Mouse (Mus musculus) urinary bladder, adult 18-20 months (tissue): ENCODE results near the gene Cmtm6.
"Not testable (repeated sequence)": the region's sequence is repeated elsewhere in the genome, so short reads cannot be mapped to it uniquely, and the experiment has no call there.

Experiments used
- DNase-seq, 2 experiments: peaks; one replicate each; pipeline ENCODE4 v3.0.0; 2022; ENCODE audit warnings: low spot score in 2 of 2, mixed read lengths in 2 of 2

Gene Cmtm6

DNA sequence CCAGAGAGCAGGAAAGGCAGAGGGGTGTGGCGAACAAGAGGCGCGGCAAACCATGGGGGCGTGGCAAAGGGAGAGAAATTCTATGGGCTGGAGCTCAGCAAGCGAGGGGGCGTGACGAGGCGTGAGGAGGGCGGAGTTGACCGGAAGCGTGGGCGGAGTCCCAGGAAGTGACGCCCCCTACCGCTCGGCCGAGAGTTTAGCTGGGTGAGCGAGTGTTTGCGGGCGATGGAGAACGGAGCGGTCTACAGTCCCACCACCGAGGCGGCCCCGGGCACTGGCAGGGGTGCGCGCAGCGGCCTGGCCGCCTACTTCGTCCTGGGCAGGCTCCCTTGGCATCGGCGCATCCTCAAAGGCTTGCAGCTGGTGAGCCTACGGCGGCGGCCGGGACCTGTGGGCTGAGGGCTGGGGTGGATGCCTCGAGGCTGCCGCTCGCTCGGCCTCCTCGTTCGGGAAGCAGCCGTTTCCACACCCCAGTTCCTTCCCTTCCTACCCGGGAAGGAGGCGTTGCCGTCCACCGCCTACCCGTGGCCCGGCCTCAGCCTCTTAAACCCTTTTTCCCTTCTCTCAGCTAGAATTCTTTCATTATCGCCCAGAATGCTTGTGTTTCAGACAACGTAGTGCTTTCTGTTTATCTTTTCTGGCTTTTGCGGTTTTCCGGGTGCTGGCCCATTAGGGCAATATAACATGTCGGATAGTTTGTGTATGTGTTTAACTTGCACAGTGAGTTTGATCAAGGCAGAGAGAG lies at the start of gene Cmtm6:
Cmtm6 (plus strand) TSS at position 106 of the 745 bp plus-strand sequence.
- peak; percentile 97 to 98 for DNase-seq

DNA sequence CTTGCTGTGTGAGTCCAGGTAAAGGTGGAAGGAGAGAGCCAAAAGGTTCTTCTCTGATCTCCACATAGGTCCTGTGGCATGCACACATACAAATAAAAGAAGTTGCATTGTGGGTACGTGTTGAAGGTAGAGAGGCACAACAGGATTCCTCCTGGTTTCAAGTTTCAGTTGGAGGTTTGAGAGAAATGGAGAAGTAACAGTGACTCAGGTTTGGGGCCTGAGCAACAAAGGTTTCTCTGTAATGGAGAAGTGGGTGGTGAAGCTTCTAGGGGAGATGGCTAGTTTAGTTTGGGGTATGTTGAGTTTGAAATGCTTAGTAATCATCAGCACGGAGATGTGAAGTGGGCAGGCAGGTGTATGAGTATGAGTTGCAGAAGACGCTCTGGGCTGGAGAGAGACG lies 48.7 kb upstream of the Cmtm6 start:
- no peak for DNase-seq

DNA sequence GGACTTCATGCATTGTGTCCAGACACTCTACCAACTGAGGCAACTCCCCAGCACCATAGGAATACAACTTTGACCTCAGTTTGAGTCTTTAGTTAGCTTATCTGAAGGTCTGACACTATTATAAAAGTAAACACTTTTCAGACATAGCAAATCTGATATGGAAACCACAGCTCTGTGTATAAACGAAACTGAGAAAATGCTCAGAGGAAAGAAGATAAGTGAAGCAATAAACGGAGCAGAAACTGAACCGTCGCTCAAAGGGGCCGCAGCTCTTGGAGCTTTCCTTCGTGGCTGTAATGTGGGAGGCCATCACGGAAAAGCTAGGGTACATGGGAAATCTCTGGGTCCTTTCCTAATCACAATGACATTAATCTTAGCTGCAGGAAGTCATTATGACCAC lies 44.7 kb upstream of the Cmtm6 start:
- DNase-seq = no peak

DNA sequence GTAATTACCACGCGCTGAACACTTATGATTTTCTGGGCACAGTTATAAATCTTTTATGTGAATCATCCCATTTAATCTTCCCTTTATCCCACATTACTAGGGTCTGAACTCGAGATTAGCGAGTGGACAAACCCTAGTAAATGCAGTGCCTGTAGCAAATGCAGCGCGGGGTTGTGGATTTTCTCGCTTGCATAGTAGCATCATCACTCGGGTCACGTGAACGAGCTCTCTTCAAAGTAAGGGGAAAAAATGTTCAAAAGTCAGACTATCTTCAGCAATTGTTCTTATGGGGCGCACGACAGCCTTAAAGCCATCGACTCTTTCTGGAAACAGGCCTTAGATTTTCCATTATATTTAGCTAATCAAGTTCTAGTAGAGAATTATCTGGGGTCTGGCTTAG lies 43.3 kb upstream of the Cmtm6 start:
- DNase-seq = no peak

DNA sequence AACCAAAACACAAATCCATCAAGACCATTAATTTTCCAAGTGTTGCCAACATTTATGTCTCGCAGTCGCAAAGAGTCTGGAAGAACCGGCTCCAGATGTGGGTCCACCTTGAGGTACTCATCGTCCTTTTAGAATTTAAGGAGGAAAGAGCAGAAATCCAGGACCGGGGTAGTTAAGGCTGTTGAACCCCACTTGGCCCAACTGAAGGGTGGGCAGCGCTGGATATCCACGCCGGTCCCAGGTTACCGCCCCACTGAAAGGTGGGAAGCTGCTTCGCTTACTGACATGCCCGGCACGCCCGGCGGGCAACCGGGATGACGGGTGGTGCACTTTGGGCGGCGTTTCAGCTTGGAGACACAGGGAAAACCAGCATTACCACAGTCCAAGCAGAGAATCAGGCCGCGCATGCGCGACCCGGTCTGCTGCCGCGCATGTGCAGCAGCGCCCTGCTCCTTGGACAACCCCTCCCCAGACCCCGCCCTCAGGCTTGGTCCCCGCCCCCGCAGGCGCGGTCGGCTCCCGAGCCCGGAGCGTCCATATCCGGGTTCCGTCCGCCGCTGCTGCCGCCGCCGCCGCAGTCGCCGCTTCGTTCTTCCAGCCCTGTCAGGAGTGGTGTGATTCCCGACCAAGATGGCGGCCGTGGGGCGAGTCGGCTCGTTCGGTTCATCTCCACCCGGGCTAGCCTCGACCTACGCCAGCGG lies 42.5 kb upstream of the Cmtm6 start, which contains the start of gene Dync1li1:
Dync1li1 (plus strand) TSS at position 539 of the 701 bp plus-strand sequence.
- DNase-seq = peak; percentile 95 to 97

DNA sequence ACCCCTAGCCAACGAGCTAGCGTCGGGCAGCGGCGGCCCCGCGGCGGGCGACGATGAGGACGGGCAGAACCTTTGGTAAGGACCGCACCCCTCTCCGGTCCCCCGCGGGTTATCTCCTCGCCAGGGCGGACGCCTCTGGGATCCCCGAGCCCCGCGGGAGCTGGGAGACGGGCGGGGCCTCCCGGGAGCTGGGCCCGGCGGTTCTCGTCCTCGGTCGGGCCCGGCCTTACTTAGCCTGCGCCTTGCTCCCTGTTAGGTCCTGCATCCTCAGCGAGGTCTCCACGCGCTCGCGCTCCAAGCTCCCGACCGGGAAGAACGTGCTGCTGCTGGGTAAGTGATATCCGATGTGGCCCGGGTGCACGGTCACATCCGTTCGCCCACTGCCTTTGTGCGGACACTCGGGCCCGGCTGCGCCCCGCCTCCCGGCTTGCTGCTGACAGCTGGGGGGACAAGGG lies 41.9 kb upstream of the Cmtm6 start:
- DNase-seq = peak in 1 of 2 experiments; percentile 8

DNA sequence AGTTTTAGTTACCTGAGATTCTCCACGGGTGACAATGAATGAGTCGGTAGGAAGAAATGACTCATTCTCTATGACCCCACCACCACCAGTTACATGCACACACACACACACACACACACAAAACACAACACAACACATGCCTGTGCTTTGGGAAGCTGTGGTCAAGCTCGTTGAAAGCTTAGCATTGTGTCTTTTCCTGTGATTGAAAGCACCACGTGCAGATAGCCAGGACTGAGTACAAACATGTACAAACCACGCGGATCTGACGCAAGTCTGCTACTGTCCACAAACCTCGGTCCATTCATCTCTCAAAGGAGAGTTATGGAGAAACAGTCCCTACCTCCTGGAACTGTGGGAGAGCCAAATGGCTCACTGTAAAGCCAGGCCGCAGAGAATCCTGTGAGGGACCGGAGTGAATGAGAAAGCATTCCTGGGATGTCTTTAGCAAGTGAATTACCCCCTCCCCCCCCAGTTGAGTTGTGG lies 40.8 kb upstream of the Cmtm6 start:
- DNase-seq = no peak

DNA sequence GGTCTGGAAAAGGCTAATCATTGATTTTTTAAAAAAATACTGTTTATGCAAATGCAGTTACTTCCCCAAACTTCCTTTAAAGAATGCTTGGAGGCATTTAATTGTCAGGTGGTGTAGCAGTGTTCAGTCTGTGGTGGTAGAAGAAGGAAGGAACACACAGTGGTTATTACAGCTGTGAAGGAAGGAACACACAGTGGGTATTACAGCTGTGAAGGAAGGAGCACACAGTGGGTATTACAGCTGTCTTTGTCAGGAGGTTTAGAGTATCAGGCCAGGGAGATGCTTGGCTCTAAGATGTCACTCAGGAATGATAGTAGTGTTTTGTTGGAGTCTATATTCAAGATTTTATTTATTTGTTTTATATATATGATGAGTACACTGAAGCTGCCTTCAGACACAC lies 39.8 kb upstream of the Cmtm6 start:
- DNase-seq = no peak

DNA sequence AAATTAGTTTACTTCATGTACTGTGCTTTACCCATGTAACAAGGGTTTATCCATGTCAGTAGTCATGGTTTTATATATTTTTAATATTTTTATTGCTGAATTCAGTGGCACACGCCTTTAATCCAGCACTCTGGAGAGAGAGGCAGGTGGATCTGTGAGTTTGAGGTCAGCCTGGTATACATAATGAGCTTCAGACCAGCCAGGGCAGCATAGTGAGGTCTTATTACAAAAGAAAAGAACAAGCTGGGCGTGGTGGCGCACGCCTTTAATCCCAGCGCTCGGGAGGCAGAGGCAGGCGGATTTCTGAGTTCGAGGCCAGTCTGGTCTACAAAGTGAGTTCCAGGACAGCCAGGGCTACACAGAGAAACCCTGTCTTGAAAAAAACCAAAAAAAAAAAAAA lies 35.3 kb upstream of the Cmtm6 start:
- not testable (repeated sequence) for DNase-seq

DNA sequence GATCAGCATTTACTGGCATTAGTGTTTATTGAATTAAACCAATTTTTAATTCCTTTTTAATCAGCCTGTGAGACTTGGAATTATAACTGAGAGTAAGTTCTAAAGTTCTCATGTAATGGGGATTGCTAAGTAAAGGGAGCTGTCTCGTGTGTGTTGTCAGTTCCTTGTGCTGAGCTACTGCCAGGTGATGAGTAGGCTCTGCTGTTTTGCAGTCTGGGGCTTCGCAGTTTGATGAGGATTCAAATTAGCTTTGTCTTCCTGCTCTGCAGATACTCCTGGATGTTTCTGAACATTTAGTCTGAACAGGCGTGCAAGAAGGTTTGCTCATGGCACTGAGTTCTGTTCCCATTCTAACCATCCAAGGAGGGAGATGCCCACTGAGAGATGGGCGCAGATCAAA lies 33.8 kb upstream of the Cmtm6 start:
- DNase-seq = no peak

DNA sequence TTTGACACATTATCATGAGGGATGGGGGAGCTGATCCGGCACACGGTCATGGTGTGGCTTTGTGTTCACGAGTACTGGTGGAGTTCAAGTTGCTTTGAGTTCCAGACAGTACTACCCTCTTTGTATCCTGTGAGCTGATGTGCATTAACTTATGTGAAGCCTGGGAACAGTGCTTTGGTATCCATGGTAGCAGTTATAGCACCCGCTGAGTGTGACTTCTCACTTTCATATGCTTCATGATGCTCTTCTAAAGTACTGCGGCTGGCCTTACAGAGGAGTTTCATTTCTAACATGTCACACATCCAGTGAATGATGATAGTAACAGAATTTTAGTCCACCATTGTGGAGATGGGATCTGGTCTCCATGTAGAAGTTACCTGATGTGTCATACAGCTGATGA lies 33.0 kb upstream of the Cmtm6 start:
- DNase-seq = no peak

DNA sequence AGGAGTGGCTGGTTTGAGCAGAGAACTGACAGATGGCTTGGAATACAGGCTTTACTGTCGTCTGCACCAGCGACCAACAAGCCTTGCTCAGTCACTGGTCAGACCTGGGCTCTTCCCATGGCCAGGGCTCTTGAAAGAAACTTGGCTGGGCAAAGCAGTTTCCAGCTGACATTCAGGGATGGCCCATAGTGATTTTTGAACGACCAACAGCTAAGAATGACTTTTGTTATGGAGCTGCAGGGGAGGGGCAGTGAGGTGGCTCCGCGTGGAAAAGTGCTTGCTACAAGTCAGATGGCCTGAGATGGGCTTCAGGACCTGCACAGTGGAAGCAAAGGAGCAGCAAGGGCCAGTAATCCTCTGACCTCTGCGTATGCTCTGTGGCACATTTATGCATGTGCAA lies 31.7 kb upstream of the Cmtm6 start:
- DNase-seq = no peak

DNA sequence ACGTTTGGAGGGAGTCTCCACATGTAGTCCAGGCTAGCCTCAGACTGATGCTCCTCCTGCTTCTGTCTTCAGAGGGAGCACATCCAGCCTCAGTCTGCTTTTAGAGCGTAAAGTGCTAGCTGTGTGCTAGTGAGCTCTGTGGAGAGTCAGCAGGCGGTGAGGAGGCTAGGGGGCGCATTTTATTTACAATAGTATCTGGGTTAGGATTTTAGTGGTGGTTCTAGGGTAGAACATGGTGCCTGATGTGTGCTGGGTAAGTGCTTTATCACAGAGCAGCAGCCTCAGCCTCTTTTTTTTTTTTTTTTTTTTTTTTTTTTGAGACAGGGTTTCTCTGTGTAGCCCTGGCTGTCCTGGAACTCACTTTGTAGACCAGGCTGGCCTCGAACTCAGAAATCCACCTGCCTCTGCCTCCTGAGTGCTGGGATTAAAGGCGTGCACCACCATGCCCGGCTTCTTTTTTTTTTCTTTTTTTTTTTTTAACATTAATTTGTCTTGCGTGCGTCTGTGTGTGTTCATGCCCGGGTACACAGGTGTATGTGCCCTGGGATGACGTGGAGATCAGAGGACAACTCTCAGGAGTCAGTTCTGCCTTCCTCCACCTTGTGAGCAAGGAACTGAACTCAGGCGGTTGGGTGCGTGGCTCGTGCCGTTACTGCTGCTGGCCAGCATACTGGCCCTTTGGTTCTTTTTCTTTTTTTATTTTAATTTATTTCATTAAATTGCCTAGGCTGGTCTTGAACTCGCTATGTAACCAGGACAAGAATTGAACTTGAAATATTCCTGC lies 30.8 kb upstream of the Cmtm6 start:
- DNase-seq = no peak

DNA sequence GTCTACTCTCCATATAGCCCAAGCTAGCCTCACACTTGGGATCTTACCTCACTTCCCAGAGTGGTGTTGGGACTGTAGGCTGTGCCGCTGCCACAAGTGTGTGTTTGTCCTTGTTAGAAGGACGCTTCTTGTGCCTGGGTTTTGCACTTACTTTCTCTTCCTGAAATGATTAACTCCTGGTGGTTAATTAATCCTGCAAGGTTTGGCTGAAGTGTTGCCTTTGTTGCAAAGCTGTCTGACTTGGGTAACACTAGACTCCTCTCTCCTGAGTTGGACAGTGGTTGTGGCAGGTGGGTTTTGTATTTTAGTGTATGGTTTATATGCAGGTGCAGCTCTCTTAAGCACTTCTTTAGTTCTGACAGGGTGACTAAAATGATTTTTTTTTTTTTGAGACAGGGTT lies 29.9 kb upstream of the Cmtm6 start:
- DNase-seq = no peak

DNA sequence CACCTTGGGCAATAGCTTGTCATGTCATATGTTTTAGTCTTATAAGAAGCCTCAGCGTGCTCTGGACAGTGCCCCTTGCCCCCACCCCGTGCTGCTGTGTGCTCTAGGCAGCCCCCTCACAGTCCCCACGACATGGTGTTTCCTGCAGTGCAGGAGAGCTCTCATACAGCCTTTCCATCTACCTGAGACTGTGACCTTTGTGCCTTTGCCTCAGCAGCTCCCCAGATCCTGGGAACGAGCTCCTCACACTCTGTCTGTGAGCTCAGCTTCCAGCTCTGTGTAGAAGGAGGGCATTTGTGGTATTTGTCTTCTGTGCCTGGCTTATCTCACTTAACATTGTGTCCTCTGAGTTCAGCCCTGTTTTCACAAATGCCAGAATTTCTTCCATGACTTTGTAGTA lies 29.0 kb upstream of the Cmtm6 start:
- no peak for DNase-seq

DNA sequence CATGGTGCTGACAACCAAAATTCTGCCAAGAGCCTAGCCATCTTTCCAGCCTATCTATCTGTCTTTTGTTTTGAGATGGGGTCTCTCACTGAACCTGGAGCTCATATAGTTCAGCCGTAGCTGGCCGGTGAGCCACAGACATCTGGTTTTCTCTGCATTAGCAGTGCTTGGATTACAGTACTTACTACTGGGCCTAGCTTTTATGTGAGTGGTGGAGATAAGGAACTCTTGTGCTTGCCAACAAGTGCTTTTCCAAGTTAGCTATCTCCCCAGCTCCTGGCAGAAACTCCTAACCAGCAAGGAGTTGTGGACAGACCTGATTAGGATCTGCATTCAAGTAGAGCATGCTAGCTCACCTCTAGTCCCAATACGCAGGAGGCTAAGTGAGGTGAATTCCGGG lies 23.1 kb upstream of the Cmtm6 start:
- no peak for DNase-seq

DNA sequence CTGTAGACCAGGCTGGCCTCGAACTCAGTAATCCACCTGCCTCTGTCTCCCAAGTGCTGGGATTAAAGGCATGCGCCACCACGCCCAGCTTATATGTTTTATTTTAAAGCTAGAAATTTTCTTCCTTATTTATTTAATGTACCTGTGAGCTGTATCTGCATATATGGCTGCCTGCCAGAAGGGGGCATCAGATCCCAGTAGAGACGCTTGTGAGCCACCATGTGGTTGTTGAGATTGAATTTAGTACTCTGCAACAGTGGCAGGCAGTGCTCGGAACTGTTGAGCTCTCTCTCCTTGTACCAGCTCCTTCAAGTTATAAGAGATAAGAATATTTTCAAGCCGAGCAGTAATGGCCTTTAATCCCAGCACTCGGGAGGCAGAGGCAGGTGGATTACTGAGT lies 20.6 kb upstream of the Cmtm6 start:
- DNase-seq = no peak

DNA sequence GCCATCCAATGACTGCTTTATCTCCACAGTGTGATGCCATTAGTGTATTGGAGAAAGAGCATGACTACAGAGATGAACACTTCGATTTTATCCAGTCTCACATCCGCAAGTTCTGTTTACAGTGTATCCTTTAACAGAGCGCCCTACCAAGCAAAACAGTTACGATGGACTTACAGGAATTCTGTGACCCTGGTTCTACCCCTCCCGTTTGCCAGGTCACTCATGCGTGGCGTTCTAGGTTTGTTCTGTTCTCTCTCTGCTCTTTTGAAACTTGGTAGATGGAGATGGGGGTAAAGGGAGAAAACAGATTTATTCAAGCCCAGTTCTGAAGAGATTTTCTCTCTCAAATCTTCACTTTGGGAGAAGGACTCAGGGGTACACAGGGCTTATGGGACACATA lies 17.4 kb upstream of the Cmtm6 start:
- no peak for DNase-seq

DNA sequence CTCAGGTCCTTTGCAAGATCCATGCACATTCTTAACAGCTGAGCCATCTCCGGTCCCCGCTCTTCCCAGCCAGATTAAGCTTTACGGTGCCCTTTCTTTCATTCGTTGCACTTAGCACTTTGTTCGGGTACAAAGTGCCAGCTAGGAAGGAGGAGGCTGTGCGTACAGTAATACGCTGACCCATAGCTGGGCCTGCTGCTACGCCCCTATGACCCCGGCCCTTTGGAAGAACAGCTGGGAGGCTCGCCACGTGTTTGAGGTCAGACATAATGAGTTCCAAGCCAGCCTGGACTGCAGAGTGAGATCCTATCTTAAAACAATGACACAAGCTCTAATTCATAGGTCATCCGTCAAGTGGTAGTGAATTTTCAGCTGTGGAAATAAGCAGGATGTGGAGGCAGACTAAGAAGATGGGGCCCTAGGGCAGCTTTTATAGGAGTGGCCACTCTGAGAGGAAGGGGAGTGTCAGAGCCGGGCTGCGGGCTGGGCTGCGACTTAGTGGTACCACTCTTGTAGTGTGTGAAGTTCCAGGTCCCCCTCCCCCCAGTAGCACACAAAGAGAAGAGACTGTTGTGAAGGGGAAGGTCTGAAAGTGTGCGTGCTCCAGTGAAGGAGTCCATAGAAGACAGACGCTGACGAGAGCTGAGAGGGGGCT lies 14.1 kb upstream of the Cmtm6 start:
- DNase-seq = no peak

DNA sequence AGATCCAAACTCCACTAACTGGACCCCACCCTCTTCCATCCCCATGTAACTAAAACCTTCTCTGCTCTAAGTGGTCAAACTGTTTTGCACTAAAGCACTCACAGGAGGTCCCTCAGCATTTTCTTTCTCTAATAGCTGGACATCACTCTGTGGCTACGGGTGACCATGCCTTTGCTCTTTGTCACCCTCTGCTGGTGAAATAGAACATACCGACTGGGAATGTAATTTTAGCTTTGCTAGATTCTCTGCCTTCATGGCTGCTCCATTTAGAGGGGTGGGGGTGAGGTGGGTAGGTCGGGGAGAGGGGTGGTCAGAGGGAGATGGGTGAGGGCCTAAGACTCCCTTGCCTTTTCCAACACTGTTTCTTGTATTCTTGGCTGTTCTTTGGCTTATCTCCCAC lies 3.6 kb upstream of the Cmtm6 start:
- DNase-seq = no peak

DNA sequence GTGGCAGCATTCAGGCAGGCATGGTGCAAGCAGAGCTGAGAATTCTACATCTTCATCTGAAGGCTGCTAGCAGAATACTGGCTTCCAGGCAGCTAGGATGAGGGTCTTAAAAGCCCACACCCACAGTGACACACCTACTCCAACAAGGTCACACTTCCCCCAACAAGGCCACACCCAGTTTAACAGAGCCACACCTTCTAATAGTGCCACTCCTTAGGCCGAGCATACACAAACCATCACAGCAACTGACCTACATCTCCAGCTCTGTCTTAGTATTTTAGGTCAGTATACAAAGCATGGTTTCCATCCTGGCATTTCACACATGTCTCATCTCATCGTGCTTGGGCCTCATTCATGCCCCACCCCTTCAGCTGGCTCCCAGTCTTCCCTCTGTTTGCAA lies 2.5 kb upstream of the Cmtm6 start:
- DNase-seq = not testable (repeated sequence)
